Comparison of ENCODE assay signal across 17 mouse cellular contexts in the genomic region with DNA sequence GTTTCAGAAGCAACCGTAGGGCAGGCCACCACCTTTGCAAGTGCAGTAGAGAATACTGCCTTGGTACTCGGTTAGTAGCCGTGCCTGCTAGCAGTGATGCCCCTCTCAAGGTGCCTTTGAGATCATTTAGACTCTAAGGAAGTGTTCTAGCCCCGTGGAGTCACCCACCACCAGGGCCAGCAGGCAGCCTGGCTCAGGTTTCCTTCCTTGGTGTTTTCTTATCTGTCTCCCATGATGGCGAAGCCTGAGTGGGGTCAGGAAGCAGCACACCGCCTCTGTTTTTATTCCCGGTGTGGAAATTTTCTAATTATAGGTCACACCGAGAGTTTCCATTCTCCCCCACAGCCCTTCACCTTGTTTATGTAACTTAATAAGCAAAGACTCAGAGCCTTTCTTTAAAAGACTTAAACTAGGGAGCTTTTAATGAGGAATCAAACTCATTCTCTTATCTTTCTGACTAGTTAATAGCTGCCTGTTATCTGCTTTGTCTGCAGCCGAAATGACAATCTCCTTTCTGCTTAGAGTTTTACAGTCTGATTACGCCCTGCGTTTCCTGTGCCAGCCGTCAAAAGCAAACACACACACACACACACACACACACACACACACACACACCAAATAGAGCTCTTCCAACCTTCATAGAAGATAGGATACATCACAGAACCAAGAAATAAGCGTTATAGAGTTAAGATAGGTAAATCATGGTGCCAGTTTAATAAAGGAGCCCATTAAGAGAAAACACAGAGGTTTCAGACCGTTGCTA. TPM values are rescaled to one million over a fixed set of nuclear protein-coding genes. Genes with fewer than 3 reads are reported as not detected.
DNase-seq lines count a peak whose midpoint lies in the region; ATAC-seq and TF ChIP-seq lines count a peak whose summit lies in the region.
"Had no signal": no experiment of that assay in that cellular context is flagged by ENCODE, and none has a peak within 500 bp of the region (broad histone marks: within the 10 kb centered on the region; RNA-seq: fewer than 3 reads in every experiment).

No protein-coding gene starts in this region.

- no peak overlapping the region for H3K9ac ChIP-seq in lung, embryonic 14.5 days
- H3K9ac ChIP-seq in heart, embryonic 11.5 days (ENCODE audit: low read depth, low read length) = peak overlapping the region; percentile 12; the same call in 1 of the 2 replicates
- H3K9ac ChIP-seq: limb, embryonic 15.5 days; neural tube, embryonic 13.5 days had no signal

- no peak overlapping the region for H3K4me2 ChIP-seq in lung, embryonic 14.5 days
- H3K4me2 ChIP-seq in heart, embryonic 11.5 days = peak overlapping the region; percentile 30
- H3K4me2 ChIP-seq: limb, embryonic 15.5 days; neural tube, embryonic 13.5 days had no signal

- H3K4me1 ChIP-seq in lung, embryonic 14.5 days (ENCODE audit: insufficient read depth) = no peaks in the 10 kb centered on the region
- H3K4me1 ChIP-seq in heart, embryonic 11.5 days (ENCODE audit: control insufficient read depth, insufficient read depth, low read length) = peaks cover 14% of the 10 kb centered on the region
- H3K4me1 ChIP-seq: limb, embryonic 15.5 days; neural tube, embryonic 13.5 days had no signal

- H3K27ac ChIP-seq in lung, embryonic 14.5 days (ENCODE audit: low read depth) = peak overlapping the region; percentile 10; the same call in 1 of the 2 replicates
- peak overlapping the region; percentile 50; the same call in 1 of the 2 replicates for H3K27ac ChIP-seq in heart, embryonic 11.5 days (ENCODE audit: low read depth, low read length)
- H3K27ac ChIP-seq: hindbrain, embryonic 10.5 days; limb, embryonic 15.5 days; neural tube, embryonic 13.5 days; stomach, postnatal 0 days had no signal

- ATAC-seq in lung, embryonic 14.5 days (ENCODE audit: insufficient read depth) = no peak
- no peak for ATAC-seq in heart, embryonic 11.5 days (replicated peaks; ENCODE audit: insufficient number of reproducible peaks, low FRiP score, low TSS enrichment)
- 0 out of 2 replicates have a peak, but pooled peaks have one; percentile 23 for ATAC-seq in megakaryocyte progenitor cell, adult 5-6 weeks (replicated peaks; ENCODE audit: poor library complexity)

- H3K36me3 ChIP-seq in lung, embryonic 14.5 days (ENCODE audit: insufficient read depth) = no peaks in the 10 kb centered on the region
- no peaks in the 10 kb centered on the region for H3K36me3 ChIP-seq in heart, embryonic 11.5 days (ENCODE audit: control insufficient read depth, insufficient read depth, low read length)
- H3K36me3 ChIP-seq: hindbrain, embryonic 10.5 days; limb, embryonic 15.5 days; neural tube, embryonic 13.5 days had no signal

- H3K4me3 ChIP-seq in lung, embryonic 14.5 days (ENCODE audit: low read depth, low read length) = no peak overlapping the region
- H3K4me3 ChIP-seq in heart, embryonic 11.5 days (ENCODE audit: low read depth, low read length) = no peak overlapping the region
- H3K4me3 ChIP-seq: hindbrain, embryonic 10.5 days; limb, embryonic 15.5 days; megakaryocyte, embryonic 14.5 days; neural tube, embryonic 13.5 days had no signal

- DNase-seq in lung, embryonic 14.5 days = no peak
- no peak for DNase-seq in lung, postnatal 25 days (ENCODE audit: low spot score)
- peak; percentile 20 for DNase-seq in heart, postnatal 4 days
- no peak for DNase-seq in natural killer cell, adult 2 months (ENCODE audit: low spot score in 2 of 2)
- DNase-seq in testis, postnatal 10 days (ENCODE audit: low spot score) = no peak
- DNase-seq: cerebellum, adult 9-10 months; gastrocnemius, postnatal 36 days; right cerebral cortex, postnatal 25 days; thymus, postnatal 14 days had no signal

- H3K27me3 ChIP-seq in lung, embryonic 14.5 days (ENCODE audit: insufficient read depth, low read length) = no peaks in the 10 kb centered on the region
- no peaks in the 10 kb centered on the region for H3K27me3 ChIP-seq in heart, embryonic 11.5 days (ENCODE audit: control insufficient read depth, insufficient read depth, low read length)
- H3K27me3 ChIP-seq: limb, embryonic 15.5 days; megakaryocyte, embryonic 14.5 days; neural tube, embryonic 13.5 days had no signal

- no peaks in the 10 kb centered on the region; the same call in 1 of the 2 replicates for H3K9me3 ChIP-seq in lung, embryonic 14.5 days (ENCODE audit: low read depth, low read length)
- H3K9me3 ChIP-seq in heart, embryonic 11.5 days (replicated peaks; ENCODE audit: control insufficient read depth, low read length) = no peaks in the 10 kb centered on the region
- H3K9me3 ChIP-seq: hindbrain, embryonic 10.5 days; limb, embryonic 15.5 days; neural tube, embryonic 13.5 days had no signal

- WGBS in lung, embryonic 14.5 days = 33% methylated on average over 14 of the region's 14 CpGs
- 20% methylated on average over 14 of the region's 14 CpGs for WGBS in heart, embryonic 11.5 days (ENCODE audit: insufficient replicate concordance)

- TF ChIP-seq CTCF in lung, embryonic 14.5 days (IDR thresholded peaks at IDR 0.05; ENCODE audit: low read depth) = no peak

RNA-seq across cellular contexts. Expression of a gene that starts 44.9 kb away (rescaled TPM):
- polyA plus RNA-seq in lung, embryonic 14.5 days (2014; fragmentation: Nextera tagmentation; extraction: Ambion mirVana) = 61.2 and 62.0 TPM in 2 replicates
- polyA plus RNA-seq in heart, embryonic 11.5 days (2014; fragmentation: Nextera tagmentation; extraction: Ambion mirVana) = 31.6 and 46.9 TPM in 2 replicates
- 100 to 1,000 TPM; 115 to 119 TPM for total RNA-seq in heart, postnatal 4 days (2021)
- 0.02 and 0.10 TPM in 2 replicates for total RNA-seq in megakaryocyte progenitor cell, adult 5-6 weeks (2015)
- total RNA-seq in megakaryocyte progenitor cell, adult 5-6 weeks (2017) = not detected in 2 replicates
- total RNA-seq: monocyte, adult 5-6 weeks had no signal

Comparison
In these comparisons a context has a peak if more than half of its experiments do, and no peak if none do; other contexts are left out.
1. RNA of a gene that starts 44.9 kb away (total RNA-seq): 115 to 119 TPM in heart, postnatal 4 days; 0.02 to 0.10 TPM in megakaryocyte progenitor cell, adult 5-6 weeks; every median in the first group is over 100 times any median in the second.